Mouse (Mus musculus): ENCODE results near the gene Prl8a1. TPM values are rescaled to one million over a fixed set of nuclear protein-coding genes. Genes with fewer than 3 reads are reported as not detected.

Gene Prl8a1
- not detected in 2 replicates for total RNA-seq (2017)

DNA sequence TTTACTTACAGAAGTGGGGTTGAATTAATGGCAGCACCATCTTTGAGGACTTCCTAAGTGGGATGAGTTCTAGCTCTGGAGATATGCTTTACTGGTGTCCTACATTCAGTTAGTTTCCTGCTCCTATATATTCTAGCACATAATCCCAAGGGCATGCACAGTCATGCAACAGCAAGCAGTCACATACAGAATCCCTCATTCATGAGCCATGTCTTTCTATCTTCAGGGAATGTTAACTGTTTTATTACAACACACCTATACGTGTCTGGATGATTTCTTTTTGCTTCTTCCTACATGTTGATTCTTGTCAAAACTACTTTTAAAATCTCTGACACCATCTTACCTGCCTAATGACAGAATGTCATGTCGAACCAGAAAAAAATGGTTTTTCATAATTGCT is at the start of gene Prl8a1:
Gene Prl8a1 (minus strand): TSS at position 101 of the 400 bp plus-strand sequence.
- ATAC-seq (ENCODE audit: extremely low read depth, insufficient number of reproducible peaks, low FRiP score, poor library complexity, severe bottlenecking) = no peak

DNA sequence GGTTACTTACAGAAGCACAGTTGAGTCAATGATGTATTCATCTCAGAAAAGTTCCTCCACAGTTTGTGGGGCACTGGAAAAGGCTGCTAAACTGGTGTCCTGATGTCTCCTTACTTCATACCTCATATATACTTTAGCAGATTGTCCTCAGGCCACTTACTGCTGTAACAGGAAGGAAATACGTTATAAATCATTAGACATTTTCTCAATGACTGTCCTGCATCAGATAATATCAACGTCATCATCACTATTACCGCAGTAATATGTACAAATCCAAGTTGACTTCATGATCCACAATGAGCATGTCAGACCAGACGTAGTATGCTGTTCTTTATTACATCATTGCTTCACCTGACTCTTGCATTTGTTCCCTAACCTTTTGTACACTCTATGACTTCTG is 28.5 kb upstream of the Prl8a1 start, which contains the start of gene Prl7b1:
Gene Prl7b1 (minus strand): TSS at position 101 of the 400 bp plus-strand sequence.
- no peak for ATAC-seq (ENCODE audit: extremely low read depth, insufficient number of reproducible peaks, low FRiP score, poor library complexity, severe bottlenecking)

GRCm38 (mm10) chr13:27564506-27564905 is 17.5 kb downstream of the Prl8a1 start, which contains the start of gene Prl8a9:
TSS of gene Prl8a9 (minus strand) at chr13:27564606.
- no peak for ATAC-seq (ENCODE audit: extremely low read depth, insufficient number of reproducible peaks, low FRiP score, poor library complexity, severe bottlenecking)

DNA sequence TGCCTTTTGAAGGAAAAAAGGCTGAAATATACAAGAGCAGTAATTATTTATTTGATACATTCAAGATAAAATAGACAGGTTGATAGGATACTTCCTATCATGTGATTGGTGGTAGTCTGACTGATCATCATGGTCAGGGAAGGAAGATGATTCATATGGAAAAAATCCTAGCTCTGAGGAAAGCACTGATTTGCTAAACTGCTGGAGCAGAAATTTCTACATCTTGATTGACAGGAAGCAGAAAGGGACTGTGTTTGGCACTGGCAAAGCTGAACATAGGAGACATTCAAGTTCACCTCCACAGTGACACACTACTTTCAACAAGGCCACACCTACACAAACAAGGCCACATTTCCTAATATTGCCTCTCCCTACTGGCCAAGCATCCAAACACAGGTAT is 28.6 kb downstream of the Prl8a1 start:
- no peak for ATAC-seq (ENCODE audit: extremely low read depth, insufficient number of reproducible peaks, low FRiP score, poor library complexity, severe bottlenecking)

Other genes with a start within 250 kb of the Prl8a1 start
- gene Prl8a2, start 236.5 kb downstream of the Prl8a1 start, total RNA-seq (2017) = not detected in 2 replicates
- gene Prl2b1, start 191.3 kb downstream of the Prl8a1 start, total RNA-seq (2017) = not detected in 2 replicates
- not detected in 2 replicates for gene Prl8a6, start 143.5 kb downstream of the Prl8a1 start, total RNA-seq (2017)
- not detected in 2 replicates for gene Prl8a8, start 69.0 kb downstream of the Prl8a1 start, total RNA-seq (2017)
- gene Prl8a9, start 17.6 kb downstream of the Prl8a1 start, total RNA-seq (2017) = not detected in 2 replicates
- gene Prl7b1, start 28.4 kb upstream of the Prl8a1 start, total RNA-seq (2017) = not detected in 2 replicates
- gene Prl7a1, start 60.3 kb upstream of the Prl8a1 start, total RNA-seq (2017) = 0.86 TPM in 1 of 2 replicates, not detected in the other
- gene Prl7a2, start 85.9 kb upstream of the Prl8a1 start, total RNA-seq (2017) = not detected in 2 replicates
- not detected in 2 replicates for gene Prl7d1, start 134.6 kb upstream of the Prl8a1 start, total RNA-seq (2017)
- not detected in 2 replicates for gene Prl7c1, start 198.6 kb upstream of the Prl8a1 start, total RNA-seq (2017)
- not detected in 2 replicates for gene Prl2a1, start 219.5 kb upstream of the Prl8a1 start, total RNA-seq (2017)